Mouse (Mus musculus) naive thymus-derived CD4-positive, alpha-beta T cell, adult 2 months (primary cell): ENCODE measurements around the gene Sod1.

Experiments
- DNase-seq: peaks from one replicate; pipeline ENCODE4 v3.0.0-alpha.2; 2011; ENCODE audit warnings: low read depth

Sod1 gene

GRCm38 (mm10) chr16:90220026-90220891 is at the start of gene Sod1:
Gene Sod1, plus strand, starts transcription at chr16:90220754.
- DNase-seq: peak; percentile 97

- DNase-seq: no peak
Measured at GRCm38 (mm10) chr16:90171416-90171815, 49.1 kb upstream of the Sod1 start.

- DNase-seq: no peak
Measured at GRCm38 (mm10) chr16:90176472-90176871, 44.1 kb upstream of the Sod1 start.

- DNase-seq: no peak
Measured at GRCm38 (mm10) chr16:90177425-90177824, 43.1 kb upstream of the Sod1 start.

- no peak for DNase-seq
Measured at GRCm38 (mm10) chr16:90178404-90178803, 42.1 kb upstream of the Sod1 start.

GRCm38 (mm10) chr16:90179892-90180291 is 40.7 kb upstream of the Sod1 start:
- no peak for DNase-seq

- no peak for DNase-seq
Measured at GRCm38 (mm10) chr16:90180975-90181374, 39.6 kb upstream of the Sod1 start.

GRCm38 (mm10) chr16:90181673-90182072 is 38.9 kb upstream of the Sod1 start:
- no peak for DNase-seq

GRCm38 (mm10) chr16:90184135-90184534 is 36.4 kb upstream of the Sod1 start:
- no peak for DNase-seq

- DNase-seq: peak; percentile 83
Measured at GRCm38 (mm10) chr16:90185928-90186588, 34.5 kb upstream of the Sod1 start.

GRCm38 (mm10) chr16:90187453-90187852 is 33.1 kb upstream of the Sod1 start:
- no peak for DNase-seq

- no peak for DNase-seq
Measured at GRCm38 (mm10) chr16:90191289-90191688, 29.3 kb upstream of the Sod1 start.

- no peak for DNase-seq
Measured at GRCm38 (mm10) chr16:90193719-90194118, 26.8 kb upstream of the Sod1 start.

- DNase-seq: peak; percentile 15
Measured at GRCm38 (mm10) chr16:90196688-90197240, 23.8 kb upstream of the Sod1 start.

- peak; percentile 85 for DNase-seq
Measured at GRCm38 (mm10) chr16:90197337-90197973, 23.1 kb upstream of the Sod1 start.

GRCm38 (mm10) chr16:90198626-90199025 is 21.9 kb upstream of the Sod1 start:
- no peak for DNase-seq

GRCm38 (mm10) chr16:90199174-90199573 is 21.4 kb upstream of the Sod1 start:
- DNase-seq: no peak

GRCm38 (mm10) chr16:90202140-90202539 is 18.4 kb upstream of the Sod1 start:
- DNase-seq: no peak

GRCm38 (mm10) chr16:90203226-90203962 is 17.2 kb upstream of the Sod1 start:
- DNase-seq: no peak

- no peak for DNase-seq
Measured at GRCm38 (mm10) chr16:90204868-90205267, 15.7 kb upstream of the Sod1 start.

- no peak for DNase-seq
Measured at GRCm38 (mm10) chr16:90208996-90209395, 11.6 kb upstream of the Sod1 start.

GRCm38 (mm10) chr16:90210717-90211116 is 9.8 kb upstream of the Sod1 start:
- DNase-seq: no peak
